Mouse (Mus musculus) bone marrow, adult 2 months (tissue): ENCODE data around the gene Cyp2j9.
"Not testable (repeated sequence)": the region's sequence is repeated elsewhere in the genome, so short reads cannot be mapped to it uniquely, and the experiment has no call there.

ENCODE experiments used
- CTCF ChIP-seq: fragments of 200-500 bp; IDR thresholded peaks from 2 replicates; pipeline ENCODE4 v1.5.1; 2011; ENCODE audit warnings: low read length, control low read depth; ENCODE audit not compliant: control insufficient read depth, insufficient read depth
- POLR2A ChIP-seq: fragments of 200-500 bp; IDR thresholded peaks from 2 replicates; pipeline ENCODE4 v1.6.1; 2011; ENCODE audit warnings: low read depth, mild to moderate bottlenecking, control low read depth, low read length, borderline replicate concordance; ENCODE audit not compliant: control insufficient read depth

GRCm38 (mm10) chr4:96580351-96580750, 11.0 kb downstream of the Cyp2j9 start:
- TF ChIP-seq CTCF, POLR2A: not testable (repeated sequence)
